Mouse (Mus musculus): ENCODE results near the gene Mrps34. TPM values are rescaled to one million over a fixed set of nuclear protein-coding genes. Genes with fewer than 3 reads are reported as not detected.

Gene Mrps34
- polyA plus RNA-seq, 2 experiments, result 82.1 to 101 TPM

- ATAC-seq (ENCODE audit: low FRiP score, low read depth) (no peak; the same call in 1 of the 2 replicates), DNase-seq (ENCODE audit: low spot score) (no peak)
- no peak for TF ChIP-seq POLR2A (IDR thresholded peaks at IDR 0.05; ENCODE audit: borderline replicate concordance, extremely low read depth, insufficient read depth, insufficient read length)
- no peaks in the 10 kb centered on the region for H3K27me3 ChIP-seq (ENCODE audit: control insufficient read depth, insufficient read depth, low read length)
- 2% methylated on average over 18 of the region's 18 CpGs for WGBS
- peaks cover 15% of the 10 kb centered on the region for H3K4me1 ChIP-seq (ENCODE audit: control insufficient read depth, insufficient read depth, low read length)
- peak overlapping the region; percentile 86 for H3K4me3 ChIP-seq (replicated peaks; ENCODE audit: low read length)
- peak overlapping the region; percentile 80 for H3K9ac ChIP-seq (ENCODE audit: low read depth, low read length, severe bottlenecking)
- no peak overlapping the region for H3K27ac ChIP-seq (replicated peaks; ENCODE audit: low read depth, low read length)
- H3K36me3 ChIP-seq (ENCODE audit: control insufficient read depth, insufficient read depth, low read length), result peaks cover 41% of the 10 kb centered on the region
- H3K4me2 ChIP-seq (replicated peaks; ENCODE audit: low read depth, low read length, severe bottlenecking), result peak overlapping the region; percentile 66
- no peaks in the 10 kb centered on the region for H3K9me3 ChIP-seq (ENCODE audit: control insufficient read depth, low read length)
Measured at GRCm38 (mm10) chr17:24886932-24887271, 8.0 kb upstream of the Mrps34 start.

GRCm38 (mm10) chr17:24887291-24888080, 7.4 kb upstream of the Mrps34 start:
- Histone ChIP-seq H3K27me3 (ENCODE audit: control insufficient read depth, insufficient read depth, low read length) (no peaks in the 10 kb centered on the region), H3K27ac (replicated peaks; ENCODE audit: low read depth, low read length) (no peak overlapping the region), H3K4me1 (ENCODE audit: control insufficient read depth, insufficient read depth, low read length) (peaks cover 15% of the 10 kb centered on the region), H3K9me3 (ENCODE audit: control insufficient read depth, low read length) (no peaks in the 10 kb centered on the region), H3K4me3 (replicated peaks; ENCODE audit: low read length) (peak overlapping the region; percentile 86), H3K36me3 (ENCODE audit: control insufficient read depth, insufficient read depth, low read length) (peaks cover 46% of the 10 kb centered on the region), H3K4me2 (replicated peaks; ENCODE audit: low read depth, low read length, severe bottlenecking) (peak overlapping the region; percentile 66), H3K9ac (ENCODE audit: low read depth, low read length, severe bottlenecking) (peak overlapping the region; percentile 80)
- DNase-seq (ENCODE audit: low spot score) (no peak), ATAC-seq (ENCODE audit: low FRiP score, low read depth) (no peak)
- 62% methylated on average over 18 of the region's 18 CpGs for WGBS
- no peak for TF ChIP-seq POLR2A (IDR thresholded peaks at IDR 0.05; ENCODE audit: borderline replicate concordance, extremely low read depth, insufficient read depth, insufficient read length)

GRCm38 (mm10) chr17:24888862-24889261, 6.1 kb upstream of the Mrps34 start:
- H3K9me3 ChIP-seq (ENCODE audit: control insufficient read depth, low read length), result no peaks in the 10 kb centered on the region
- 83% methylated on average over 3 of the region's 3 CpGs for WGBS
- peaks cover 47% of the 10 kb centered on the region for H3K36me3 ChIP-seq (ENCODE audit: control insufficient read depth, insufficient read depth, low read length)
- H3K4me2 ChIP-seq (replicated peaks; ENCODE audit: low read depth, low read length, severe bottlenecking), result no peak overlapping the region
- H3K4me1 ChIP-seq (ENCODE audit: control insufficient read depth, insufficient read depth, low read length), result peaks cover 18% of the 10 kb centered on the region
- no peaks in the 10 kb centered on the region for H3K27me3 ChIP-seq (ENCODE audit: control insufficient read depth, insufficient read depth, low read length)
- H3K27ac ChIP-seq (replicated peaks; ENCODE audit: low read depth, low read length), result no peak overlapping the region
- no peak overlapping the region for H3K4me3 ChIP-seq (replicated peaks; ENCODE audit: low read length)
- ATAC-seq (ENCODE audit: low FRiP score, low read depth), result no peak
- H3K9ac ChIP-seq (ENCODE audit: low read depth, low read length, severe bottlenecking), result no peak overlapping the region
- no peak for DNase-seq (ENCODE audit: low spot score)
- no peak for TF ChIP-seq POLR2A (IDR thresholded peaks at IDR 0.05; ENCODE audit: borderline replicate concordance, extremely low read depth, insufficient read depth, insufficient read length)

- peaks cover 47% of the 10 kb centered on the region for H3K36me3 ChIP-seq (ENCODE audit: control insufficient read depth, insufficient read depth, low read length)
- no peak overlapping the region for H3K9ac ChIP-seq (ENCODE audit: low read depth, low read length, severe bottlenecking)
- 90% methylated on average over 19 of the region's 19 CpGs for WGBS
Measured at GRCm38 (mm10) chr17:24890151-24891092, 4.5 kb upstream of the Mrps34 start.

GRCm38 (mm10) chr17:24891321-24891720, 3.6 kb upstream of the Mrps34 start:
- no peaks in the 10 kb centered on the region for H3K9me3 ChIP-seq (ENCODE audit: control insufficient read depth, low read length)
- ATAC-seq (ENCODE audit: low FRiP score, low read depth) (no peak), DNase-seq (ENCODE audit: low spot score) (no peak)
- H3K27me3 ChIP-seq (ENCODE audit: control insufficient read depth, insufficient read depth, low read length), result no peaks in the 10 kb centered on the region
- no peak overlapping the region for H3K4me2 ChIP-seq (replicated peaks; ENCODE audit: low read depth, low read length, severe bottlenecking)
- H3K36me3 ChIP-seq (ENCODE audit: control insufficient read depth, insufficient read depth, low read length), result peaks cover 47% of the 10 kb centered on the region
- TF ChIP-seq POLR2A (IDR thresholded peaks at IDR 0.05; ENCODE audit: borderline replicate concordance, extremely low read depth, insufficient read depth, insufficient read length), result no peak
- 77% methylated on average over 13 of the region's 13 CpGs for WGBS
- H3K27ac ChIP-seq (replicated peaks; ENCODE audit: low read depth, low read length), result no peak overlapping the region
- H3K4me3 ChIP-seq (replicated peaks; ENCODE audit: low read length), result no peak overlapping the region
- H3K4me1 ChIP-seq (ENCODE audit: control insufficient read depth, insufficient read depth, low read length), result peaks cover 23% of the 10 kb centered on the region
- no peak overlapping the region for H3K9ac ChIP-seq (ENCODE audit: low read depth, low read length, severe bottlenecking)

More at GRCm38 (mm10) chr17:24890151-24891092, 4.5 kb upstream of the Mrps34 start:
- DNase-seq (ENCODE audit: low spot score) (no peak), ATAC-seq (ENCODE audit: low FRiP score, low read depth) (no peak)
- Histone ChIP-seq H3K4me2 (replicated peaks; ENCODE audit: low read depth, low read length, severe bottlenecking) (no peak overlapping the region), H3K27ac (replicated peaks; ENCODE audit: low read depth, low read length) (no peak overlapping the region), H3K4me1 (ENCODE audit: control insufficient read depth, insufficient read depth, low read length) (peaks cover 21% of the 10 kb centered on the region), H3K4me3 (replicated peaks; ENCODE audit: low read length) (no peak overlapping the region), H3K9me3 (ENCODE audit: control insufficient read depth, low read length) (no peaks in the 10 kb centered on the region), H3K27me3 (ENCODE audit: control insufficient read depth, insufficient read depth, low read length) (no peaks in the 10 kb centered on the region)
- no peak for TF ChIP-seq POLR2A (IDR thresholded peaks at IDR 0.05; ENCODE audit: borderline replicate concordance, extremely low read depth, insufficient read depth, insufficient read length)
